11 mouse cellular contexts compared by ENCODE assay signal in genomic region chr15:96012391-96012775, GRCm38 (mm10).
DNase-seq lines count a peak whose midpoint lies in the region; ATAC-seq and TF ChIP-seq lines count a peak whose summit lies in the region.
"Had no signal": no experiment of that assay in that cellular context is flagged by ENCODE, and none has a peak within 500 bp of the region (broad histone marks: within the 10 kb centered on the region; RNA-seq: fewer than 3 reads in every experiment).

No protein-coding gene starts in this region.

- DNase-seq in embryo, embryonic 11 days: peak; percentile 45
- no peak for DNase-seq in embryo, embryonic 10 days (ENCODE audit: low spot score)
- DNase-seq in layer of hippocampus, postnatal 36 days: peak; percentile 14
- no peak for DNase-seq in layer of hippocampus, adult 9-11 months
- DNase-seq in forebrain, postnatal 0 days: peak; percentile 54
- no peak for DNase-seq in spleen, adult 18-20 months
- no peak for DNase-seq in left cerebral cortex, postnatal 14 days (ENCODE audit: low spot score in 2 of 2)
- DNase-seq: cerebellum, adult 8-10 months; kidney, adult 2 months; liver, postnatal 0 days had no signal

- intact Hi-C loops in left cerebral cortex, postnatal 14 days (cut with DNase I): no loop called here

- no peak overlapping the region for H3K4me3 ChIP-seq in forebrain, postnatal 0 days (ENCODE audit: low read depth, low read length)
- no peak overlapping the region for H3K4me3 ChIP-seq in midbrain, embryonic 13.5 days (replicated peaks)

- peak overlapping the region; percentile 30 for H3K4me2 ChIP-seq in forebrain, postnatal 0 days (ENCODE audit: low read depth)
- H3K4me2 ChIP-seq in midbrain, embryonic 13.5 days (replicated peaks): no peak overlapping the region

- WGBS in forebrain, postnatal 0 days: 24% methylated on average over 8 of the region's 8 CpGs
- 53% methylated on average over 8 of the region's 8 CpGs for WGBS in midbrain, embryonic 13.5 days

- TF ChIP-seq CTCF in forebrain, postnatal 0 days (IDR thresholded peaks at IDR 0.05; ENCODE audit: low read depth): no peak

- peak; percentile 95 for ATAC-seq in forebrain, postnatal 0 days
- peak; percentile 50; the same call in 1 of the 2 replicates for ATAC-seq in midbrain, embryonic 13.5 days
- ATAC-seq: liver, postnatal 0 days had no signal

- no peaks in the 10 kb centered on the region for H3K36me3 ChIP-seq in forebrain, postnatal 0 days (ENCODE audit: insufficient read depth)
- no peaks in the 10 kb centered on the region for H3K36me3 ChIP-seq in midbrain, embryonic 13.5 days

- H3K27me3 ChIP-seq in forebrain, postnatal 0 days (ENCODE audit: insufficient read depth, low read length): no peaks in the 10 kb centered on the region
- no peaks in the 10 kb centered on the region for H3K27me3 ChIP-seq in midbrain, embryonic 13.5 days

- H3K4me1 ChIP-seq in forebrain, postnatal 0 days (ENCODE audit: insufficient read depth): no peaks in the 10 kb centered on the region
- peaks cover 3% of the 10 kb centered on the region; the same call in 1 of the 2 replicates for H3K4me1 ChIP-seq in midbrain, embryonic 13.5 days (replicated peaks)

- no peak overlapping the region for H3K9ac ChIP-seq in forebrain, postnatal 0 days
- H3K9ac ChIP-seq in midbrain, embryonic 13.5 days (replicated peaks): no peak overlapping the region
- H3K9ac ChIP-seq: liver, postnatal 0 days had no signal

- 0 out of 2 replicates have a peak, but pooled peaks cover 10% of the 10 kb centered on the region for H3K9me3 ChIP-seq in forebrain, postnatal 0 days (ENCODE audit: low read length)
- peaks cover 3% of the 10 kb centered on the region for H3K9me3 ChIP-seq in midbrain, embryonic 13.5 days

- H3K27ac ChIP-seq in forebrain, postnatal 0 days (ENCODE audit: low read depth, low read length): peak overlapping the region; percentile 55
- H3K27ac ChIP-seq in midbrain, embryonic 13.5 days: peak overlapping the region; percentile 51

Comparison
In these comparisons a context has a peak if more than half of its experiments do, and no peak if none do; other contexts are left out.
1. DNase-seq: peak in embryo, embryonic 11 days (single experiment), layer of hippocampus, postnatal 36 days (2 of 2) and forebrain, postnatal 0 days (single experiment); none in embryo, embryonic 10 days (single experiment), layer of hippocampus, adult 9-11 months (single experiment), spleen, adult 18-20 months (0 of 2) and left cerebral cortex, postnatal 14 days (0 of 2).